Mouse (Mus musculus): Measurements from ENCODE around the gene Angptl2.

Gene Angptl2

DNA sequence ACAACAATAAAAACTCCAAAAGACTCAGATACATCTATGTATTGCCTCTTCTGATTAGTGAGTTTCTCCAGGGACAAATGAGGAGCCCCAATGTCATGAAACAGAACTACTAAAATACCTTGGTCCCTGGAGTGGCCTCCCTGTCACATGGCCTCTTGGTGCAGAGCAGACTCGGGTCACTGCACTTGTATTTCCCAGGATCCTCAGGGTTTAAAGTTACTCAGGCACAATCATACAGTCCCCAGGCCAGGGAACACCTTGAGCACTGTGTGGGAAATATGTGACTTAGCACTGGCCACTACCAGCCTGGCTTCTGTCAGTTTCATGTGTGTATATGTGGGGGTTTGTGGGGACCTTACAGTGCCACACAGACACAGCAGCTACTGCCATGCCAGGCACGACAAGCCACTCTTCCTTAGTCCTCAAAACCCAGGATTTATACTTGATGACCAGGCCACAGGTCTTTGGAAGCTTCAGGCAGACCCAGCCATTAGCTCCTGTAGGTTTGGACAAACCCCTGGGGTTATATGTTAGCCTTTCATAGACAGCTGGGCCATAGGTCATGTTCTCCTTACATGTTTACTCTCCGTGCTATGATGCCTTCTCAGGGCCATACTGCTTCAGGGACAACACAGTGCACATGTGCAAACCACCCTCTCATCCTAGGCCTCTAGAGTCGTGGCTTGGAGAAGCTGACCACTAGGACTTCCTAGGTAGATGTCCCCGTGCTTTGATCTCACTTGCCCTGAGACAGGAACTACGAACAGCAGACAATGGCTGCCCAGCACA is 17.1 kb downstream of the Angptl2 start:
- no peak for DNase-seq

- DNase-seq: no peak
These were observed 18.0 kb downstream of the Angptl2 start for GRCm38 (mm10) chr2:33233856-33234255.

- no peak for DNase-seq
These were observed 19.0 kb downstream of the Angptl2 start for GRCm38 (mm10) chr2:33234848-33235247.

- DNase-seq: no peak
These were observed 21.7 kb downstream of the Angptl2 start for GRCm38 (mm10) chr2:33237581-33237980.

DNA sequence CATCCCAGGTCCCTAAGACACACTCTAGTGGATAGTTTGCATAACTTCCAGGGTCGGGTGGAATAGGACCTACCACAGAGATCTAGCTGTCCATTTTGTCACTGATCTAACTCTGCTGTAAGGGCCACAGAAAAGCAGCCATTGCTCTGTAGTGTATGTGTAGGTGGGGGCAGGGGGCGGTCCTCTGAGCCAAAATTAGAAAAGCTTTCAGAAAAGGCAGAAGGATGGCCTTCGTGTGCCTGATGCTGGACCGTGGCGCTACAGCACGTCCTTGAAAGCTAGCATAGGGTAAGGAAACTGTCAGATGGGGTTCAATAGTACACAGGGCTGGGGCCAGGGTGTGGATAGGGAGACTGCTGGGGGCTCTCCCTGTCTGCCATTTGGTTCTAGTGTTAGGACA is 29.0 kb downstream of the Angptl2 start:
- DNase-seq: no peak

DNA sequence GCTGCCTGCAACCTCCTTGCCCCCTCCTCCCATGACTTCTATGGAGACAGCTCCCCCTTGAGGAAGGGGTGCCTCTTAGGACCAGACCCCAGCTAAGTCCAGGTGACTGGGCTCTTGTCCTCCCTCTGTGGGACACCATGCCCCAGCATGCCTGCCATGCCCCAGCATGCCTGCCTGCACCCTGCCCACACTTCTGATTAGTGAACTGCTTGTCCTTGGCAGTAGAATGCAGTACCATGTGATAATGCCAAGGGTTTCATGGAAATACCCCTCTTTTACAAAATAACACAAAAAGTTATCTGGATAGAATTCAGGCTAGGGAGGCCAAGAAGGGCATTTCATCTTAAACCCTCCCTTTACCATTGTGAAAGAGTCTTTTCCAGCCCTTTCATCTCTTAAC is 29.5 kb downstream of the Angptl2 start:
- no peak for DNase-seq

GRCm38 (mm10) chr2:33246841-33247240 is 31.0 kb downstream of the Angptl2 start:
- DNase-seq: no peak

DNA sequence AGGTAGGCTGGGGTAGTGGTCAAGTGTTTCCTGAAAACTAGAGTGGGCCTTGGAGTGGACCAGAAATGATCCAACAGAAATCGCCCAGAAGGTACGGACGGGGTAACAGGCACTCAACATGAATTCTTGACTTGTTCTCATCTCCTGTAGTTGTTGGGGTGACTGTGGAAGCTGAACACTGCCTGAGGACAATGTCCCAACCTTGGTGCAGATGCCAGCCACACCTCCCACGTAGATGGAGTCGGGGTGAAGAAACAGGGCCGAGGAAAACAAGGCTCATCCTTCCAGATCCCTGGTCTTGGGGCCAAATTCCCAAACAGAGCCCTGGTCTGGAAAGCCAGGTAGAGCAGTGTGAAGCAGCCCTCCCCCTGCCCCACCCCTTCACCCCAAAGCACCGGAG is 32.7 kb downstream of the Angptl2 start:
- no peak for DNase-seq

- no peak for DNase-seq
These were observed 34.2 kb downstream of the Angptl2 start for GRCm38 (mm10) chr2:33249922-33250633.

- no peak for DNase-seq
These were observed 36.9 kb downstream of the Angptl2 start for GRCm38 (mm10) chr2:33252751-33253150.

GRCm38 (mm10) chr2:33253572-33254190 is 37.8 kb downstream of the Angptl2 start:
- DNase-seq: no peak

DNA sequence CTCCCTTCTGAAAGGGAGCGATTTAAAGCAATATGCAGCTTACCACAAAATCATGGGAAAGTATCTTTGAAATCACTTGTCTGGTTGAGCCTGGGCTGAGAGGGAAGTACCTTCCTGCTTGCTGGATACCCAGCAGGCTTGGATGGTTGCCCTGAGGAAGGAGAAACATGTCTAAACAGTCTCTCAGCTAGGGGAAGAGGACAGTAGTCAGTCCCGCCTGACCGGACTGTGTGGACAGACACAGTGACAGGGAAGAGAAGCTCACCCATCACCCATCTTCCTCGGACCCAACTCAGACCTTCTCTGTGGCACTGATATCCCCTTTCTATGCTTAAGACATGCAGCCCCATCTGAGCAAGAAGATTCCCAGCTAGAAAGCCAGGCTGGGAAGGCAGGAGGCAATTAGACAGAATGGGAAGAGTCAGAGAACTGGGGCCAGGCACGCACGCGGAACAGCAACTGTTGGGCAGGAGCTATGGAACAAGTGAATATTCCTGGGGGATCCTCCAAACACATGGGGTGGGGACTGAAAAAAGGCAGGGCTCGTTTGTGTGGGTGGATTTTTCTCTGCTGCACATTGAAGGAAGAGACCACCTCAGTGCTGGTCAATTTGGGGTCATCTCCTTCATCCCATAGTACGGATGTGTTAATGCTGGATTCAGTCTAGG is 38.6 kb downstream of the Angptl2 start:
- no peak for DNase-seq

DNA sequence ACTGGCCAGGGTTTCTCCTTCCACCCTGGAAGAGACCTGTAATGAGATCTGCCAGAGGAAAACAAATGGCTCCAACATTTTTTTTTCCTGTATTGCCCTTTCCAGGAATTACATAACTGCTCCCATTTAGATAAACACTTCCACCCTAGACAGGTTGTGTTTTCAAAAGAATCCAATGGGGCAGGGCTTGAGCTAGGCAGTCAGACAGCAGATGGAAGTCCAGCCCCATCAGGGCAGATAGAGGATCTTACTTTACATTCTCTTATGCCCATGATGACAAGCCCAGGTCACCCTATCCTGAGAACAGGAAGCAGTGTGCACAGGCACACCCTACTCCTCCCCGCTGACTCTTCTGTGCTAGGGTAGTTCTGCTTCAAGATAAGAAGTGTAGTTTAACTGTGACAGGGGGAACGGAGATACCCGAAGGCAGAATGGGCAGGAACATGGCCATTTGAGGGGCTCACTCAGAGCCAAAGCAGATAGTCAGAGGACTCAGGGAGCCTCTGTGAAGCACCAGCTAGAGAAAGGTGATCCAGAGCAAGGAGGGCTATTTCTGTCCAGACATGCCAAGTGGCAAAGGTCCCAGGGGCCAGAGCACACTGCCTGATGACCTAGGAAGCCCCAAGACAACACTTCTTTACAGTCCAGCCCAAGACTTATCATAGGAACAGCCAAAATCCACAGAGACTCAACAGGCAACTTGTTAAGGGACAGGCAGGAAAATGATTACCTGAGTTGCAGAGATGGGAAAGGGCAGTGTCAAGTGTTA is 41.1 kb downstream of the Angptl2 start:
- no peak for DNase-seq

GRCm38 (mm10) chr2:33260772-33261171 is 44.9 kb downstream of the Angptl2 start:
- no peak for DNase-seq

- DNase-seq: no peak
These were observed 45.6 kb downstream of the Angptl2 start for GRCm38 (mm10) chr2:33261475-33261874.

GRCm38 (mm10) chr2:33265793-33266192 is 49.9 kb downstream of the Angptl2 start:
- no peak for DNase-seq

- DNase-seq: no peak
These were observed 51.2 kb downstream of the Angptl2 start for GRCm38 (mm10) chr2:33267075-33267474.

DNA sequence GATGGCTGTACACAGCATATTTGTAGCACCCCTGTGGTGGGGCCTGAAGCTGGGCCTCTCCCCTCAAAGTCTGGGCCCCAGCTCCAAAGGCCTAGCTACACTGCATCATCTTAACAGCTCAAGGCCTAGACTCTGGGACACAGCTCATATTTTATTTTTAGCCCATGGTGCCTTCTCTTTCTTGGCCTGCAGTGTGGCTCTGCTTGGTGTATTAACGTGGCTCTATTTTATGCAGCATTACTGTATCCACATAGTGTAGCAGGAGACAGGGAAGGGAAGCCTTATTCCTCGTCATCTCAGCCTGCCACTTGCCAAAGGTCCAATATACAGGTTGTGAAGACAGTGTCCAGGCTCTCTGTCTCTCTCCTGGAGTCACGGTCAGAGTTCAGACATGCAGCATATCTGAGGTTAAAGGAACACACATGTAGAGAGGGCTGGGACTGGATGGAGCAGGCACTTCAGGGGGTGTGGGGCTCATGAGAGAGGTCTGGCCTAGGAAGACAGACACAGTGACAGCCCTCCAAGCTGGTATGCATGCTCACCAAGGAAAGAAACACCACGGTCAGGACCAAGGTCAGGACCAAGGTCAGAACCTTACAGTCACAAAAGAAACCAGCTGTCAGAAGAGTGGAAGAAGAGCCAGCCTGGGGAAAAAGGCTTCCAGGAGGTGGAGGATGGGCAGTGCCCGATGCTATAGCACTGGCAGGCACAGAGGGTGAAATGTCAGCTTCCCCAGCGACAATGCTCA is 52.7 kb downstream of the Angptl2 start:
- no peak for DNase-seq

- no peak for DNase-seq
These were observed 53.2 kb downstream of the Angptl2 start for GRCm38 (mm10) chr2:33269132-33269493.

- no peak for DNase-seq
These were observed 54.7 kb downstream of the Angptl2 start for GRCm38 (mm10) chr2:33270569-33270968.

- no peak for DNase-seq
These were observed 55.6 kb downstream of the Angptl2 start for GRCm38 (mm10) chr2:33271511-33271910.
